Mouse (Mus musculus) NIH3T3 (cell line): ENCODE data around the gene Pla2g5.
A peak's percentile ranks its signal among the peaks of the same experiment; 100 is the strongest.

Experiments
- DNase-seq: peaks from one replicate; pipeline ENCODE4 v3.0.0-alpha.2; 2012; ENCODE audit warnings: low read depth

The Pla2g5 gene

DNA sequence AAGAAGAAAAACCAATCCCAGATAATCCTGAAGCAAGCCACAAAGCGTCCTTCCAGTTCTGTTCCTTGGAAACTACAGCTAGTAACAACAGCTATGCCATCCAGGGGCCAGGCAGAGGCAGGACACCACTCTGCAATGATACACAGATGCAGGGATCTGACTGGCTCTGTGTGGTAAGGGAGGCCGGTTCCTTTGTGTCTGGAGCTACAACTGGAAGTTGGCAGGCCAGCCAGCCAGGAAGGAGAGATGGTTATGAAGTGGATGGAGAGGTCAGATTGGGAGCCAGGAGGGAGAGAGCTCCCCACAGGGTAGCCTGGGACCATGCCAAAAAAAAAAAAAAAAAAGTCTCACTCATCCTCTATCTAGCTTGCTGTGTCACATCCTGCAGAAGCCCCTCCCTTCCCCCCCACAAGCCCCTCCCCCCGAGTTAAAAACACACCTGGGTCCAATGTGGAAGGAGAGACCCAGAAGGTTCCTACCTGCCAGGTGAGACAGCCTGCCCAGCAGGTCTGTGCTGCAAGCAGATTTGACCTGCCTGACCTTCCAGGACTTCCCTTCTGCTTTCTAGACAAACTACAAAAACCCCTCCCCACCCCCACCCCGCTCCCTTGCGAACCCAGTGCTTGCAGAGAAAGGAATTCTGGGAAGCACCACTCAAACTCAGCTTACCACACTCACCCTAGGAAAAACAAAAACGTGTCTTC lies 66.6 kb downstream of the Pla2g5 start:
- DNase-seq, result no peak

DNA sequence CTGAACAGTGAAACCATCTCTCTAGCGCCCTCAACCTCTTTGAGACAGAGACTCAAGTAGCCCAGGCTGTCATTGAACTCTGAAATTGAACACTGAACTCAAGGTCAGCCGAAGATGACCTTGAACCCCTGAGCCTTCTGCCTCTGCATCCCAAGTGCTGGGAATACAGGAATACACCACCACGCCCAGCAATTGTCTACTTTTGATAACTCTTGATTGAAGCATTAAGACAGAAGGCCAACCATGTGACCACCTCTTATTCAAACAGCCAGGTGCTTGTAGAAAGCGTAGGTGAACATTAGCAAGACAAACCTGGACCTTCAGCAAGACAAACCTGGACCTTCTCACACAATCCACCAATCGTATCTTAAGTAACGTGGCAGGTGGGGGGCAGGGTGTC lies 68.9 kb downstream of the Pla2g5 start:
- no peak for DNase-seq

DNA sequence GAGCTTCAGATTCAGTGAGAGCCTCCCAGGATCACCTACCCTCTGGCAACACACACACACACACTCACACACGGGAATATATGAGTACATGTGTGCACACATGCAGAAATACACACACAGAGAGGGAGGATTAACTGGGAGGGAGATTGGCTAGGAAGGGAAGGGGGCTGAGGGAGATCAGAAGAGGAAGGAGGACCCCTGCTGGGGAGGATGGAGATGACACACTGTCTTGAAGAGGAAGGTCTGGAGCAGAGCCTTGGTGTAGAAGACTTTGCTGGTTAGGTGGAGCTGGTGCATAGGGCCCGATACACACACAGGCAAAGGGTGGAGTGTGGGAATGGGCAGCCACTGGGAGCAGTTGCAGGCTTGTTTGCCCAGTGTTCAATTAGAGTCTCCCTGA lies 70.0 kb downstream of the Pla2g5 start:
- peak; percentile 6 for DNase-seq

DNA sequence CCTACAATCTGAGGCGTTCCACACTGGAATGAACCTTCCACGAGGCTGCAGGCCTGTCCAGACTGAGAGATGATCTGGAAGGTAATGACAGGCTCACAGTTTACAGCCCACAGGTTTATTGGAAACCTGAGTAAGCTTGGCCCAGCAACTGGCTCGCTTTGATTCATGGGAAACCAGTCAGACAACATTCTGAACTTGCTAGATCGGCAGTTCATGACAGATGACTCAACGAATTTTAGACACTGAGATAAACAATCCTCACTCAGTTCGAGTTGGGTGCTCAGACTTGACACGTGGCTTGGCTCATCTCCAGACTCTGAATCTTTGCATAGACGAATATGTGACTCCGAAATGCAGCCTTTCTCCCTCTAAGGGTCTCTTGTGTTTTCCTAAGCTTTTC lies 70.7 kb downstream of the Pla2g5 start:
- peak; percentile 70 for DNase-seq

DNA sequence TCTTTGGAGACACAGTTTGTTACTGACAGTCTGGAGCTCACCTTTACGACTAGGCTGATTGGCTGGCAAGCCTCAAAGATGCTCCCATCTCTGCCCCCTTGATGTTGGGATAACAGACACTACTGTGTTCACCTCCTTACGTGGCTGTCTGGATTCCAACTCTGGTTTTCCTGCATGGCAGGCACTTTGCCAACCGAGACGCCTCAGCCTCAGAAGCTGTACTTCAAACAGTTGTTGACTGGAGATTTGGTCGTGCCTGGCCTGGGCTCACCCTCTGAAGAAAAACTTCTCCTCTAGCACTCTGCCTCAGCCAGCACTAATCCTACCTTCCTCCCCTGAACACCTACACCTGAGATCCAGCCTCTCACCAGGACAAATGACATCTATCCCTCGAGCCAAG lies 71.8 kb downstream of the Pla2g5 start:
- no peak for DNase-seq

DNA sequence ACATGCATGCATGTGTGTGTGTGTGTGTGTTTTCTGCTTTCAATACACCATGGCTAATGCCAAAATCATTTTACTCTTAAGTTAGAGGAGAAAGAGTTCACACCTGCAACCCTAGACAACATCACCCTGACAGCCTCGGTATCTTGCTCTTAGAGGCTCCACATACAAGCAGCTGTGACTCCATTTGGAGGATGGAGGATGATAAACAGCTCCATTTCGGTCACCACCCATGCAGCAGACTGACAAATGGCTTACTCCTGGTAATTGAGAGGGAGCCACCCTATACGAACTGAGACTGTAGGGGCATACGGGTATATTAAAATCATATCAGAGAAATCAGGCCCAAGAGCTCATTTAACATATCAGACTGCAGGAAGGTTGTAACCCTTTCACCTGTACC lies 74.9 kb downstream of the Pla2g5 start:
- no peak for DNase-seq

DNA sequence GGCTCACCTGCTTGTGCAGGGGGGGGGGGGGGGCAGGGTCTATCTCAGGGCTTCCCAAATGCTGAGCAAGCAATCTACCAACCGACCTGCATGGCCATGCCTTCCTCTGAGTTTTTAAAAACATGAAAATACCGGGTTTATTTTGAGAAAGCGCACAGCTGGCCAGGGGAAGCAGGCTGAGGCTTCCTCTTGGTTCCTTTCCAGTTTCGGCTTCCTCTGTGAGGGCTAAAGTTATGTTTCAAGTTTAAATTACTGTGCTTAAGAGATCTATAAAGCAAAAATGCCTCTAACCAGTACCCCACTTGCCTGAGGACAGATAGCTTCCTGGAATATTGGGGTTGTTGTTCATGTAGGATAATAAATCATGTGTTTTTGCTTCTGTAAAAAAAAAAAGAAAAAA lies 77.1 kb downstream of the Pla2g5 start:
- DNase-seq, result no peak

DNA sequence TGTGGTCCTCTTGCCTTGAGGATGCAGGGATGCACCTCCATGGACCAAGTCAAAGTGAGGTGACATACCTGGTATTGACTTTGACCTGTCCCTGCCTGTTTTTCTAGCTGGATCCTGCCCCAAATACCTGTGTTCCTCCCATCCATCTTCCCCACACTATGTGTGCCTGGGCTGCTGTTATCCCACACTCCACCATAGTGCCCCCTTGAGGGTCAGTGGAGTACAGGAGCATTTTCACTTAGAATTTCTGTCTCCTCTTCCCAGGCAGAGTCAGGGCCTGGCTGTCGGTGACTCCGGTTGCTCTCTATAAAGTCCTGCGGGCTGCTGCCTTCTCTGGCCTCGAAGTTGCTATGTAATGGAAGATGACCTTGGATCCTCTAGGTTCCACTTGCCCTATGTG lies 77.6 kb downstream of the Pla2g5 start:
- DNase-seq, result no peak

DNA sequence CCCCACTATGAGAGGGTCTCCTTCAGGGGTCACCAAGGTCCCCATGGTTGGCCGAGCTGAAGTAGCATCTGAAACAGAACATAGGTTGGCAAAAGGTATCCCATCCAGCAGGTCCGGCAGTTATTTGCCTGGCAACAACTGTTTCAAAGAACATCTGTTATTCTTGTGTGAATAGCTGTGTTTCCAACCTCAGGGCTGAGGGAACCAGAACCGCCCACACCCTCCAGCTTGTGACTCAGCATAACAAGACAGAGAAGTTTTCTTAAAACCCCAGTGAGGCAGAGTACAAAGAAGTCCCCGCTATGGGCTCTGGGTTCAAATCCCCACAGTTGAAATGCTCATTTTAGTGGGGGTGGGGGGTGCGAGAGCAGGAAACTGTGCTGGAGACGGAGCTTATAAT lies 81.2 kb downstream of the Pla2g5 start:
- no peak for DNase-seq

DNA sequence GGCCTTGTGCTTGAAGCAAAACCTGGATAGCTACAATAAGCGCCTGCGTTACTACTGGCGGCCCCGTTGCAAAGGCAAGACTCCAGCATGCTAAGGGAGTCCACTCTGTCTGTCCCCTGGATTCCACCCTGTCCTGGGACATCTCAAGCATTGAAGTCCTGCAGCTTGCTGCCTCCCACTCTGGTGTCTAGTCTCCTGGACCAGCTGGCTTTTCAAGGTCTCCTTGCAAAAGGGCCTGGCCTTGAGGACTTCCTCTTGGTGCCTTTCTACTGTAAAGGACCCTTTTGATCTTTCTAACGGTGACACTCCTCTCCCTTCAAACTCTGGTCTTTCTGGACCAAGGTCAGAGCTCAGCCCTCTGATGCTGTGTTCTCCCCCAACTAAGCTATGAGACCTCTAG lies 83.0 kb downstream of the Pla2g5 start:
- DNase-seq, result no peak

DNA sequence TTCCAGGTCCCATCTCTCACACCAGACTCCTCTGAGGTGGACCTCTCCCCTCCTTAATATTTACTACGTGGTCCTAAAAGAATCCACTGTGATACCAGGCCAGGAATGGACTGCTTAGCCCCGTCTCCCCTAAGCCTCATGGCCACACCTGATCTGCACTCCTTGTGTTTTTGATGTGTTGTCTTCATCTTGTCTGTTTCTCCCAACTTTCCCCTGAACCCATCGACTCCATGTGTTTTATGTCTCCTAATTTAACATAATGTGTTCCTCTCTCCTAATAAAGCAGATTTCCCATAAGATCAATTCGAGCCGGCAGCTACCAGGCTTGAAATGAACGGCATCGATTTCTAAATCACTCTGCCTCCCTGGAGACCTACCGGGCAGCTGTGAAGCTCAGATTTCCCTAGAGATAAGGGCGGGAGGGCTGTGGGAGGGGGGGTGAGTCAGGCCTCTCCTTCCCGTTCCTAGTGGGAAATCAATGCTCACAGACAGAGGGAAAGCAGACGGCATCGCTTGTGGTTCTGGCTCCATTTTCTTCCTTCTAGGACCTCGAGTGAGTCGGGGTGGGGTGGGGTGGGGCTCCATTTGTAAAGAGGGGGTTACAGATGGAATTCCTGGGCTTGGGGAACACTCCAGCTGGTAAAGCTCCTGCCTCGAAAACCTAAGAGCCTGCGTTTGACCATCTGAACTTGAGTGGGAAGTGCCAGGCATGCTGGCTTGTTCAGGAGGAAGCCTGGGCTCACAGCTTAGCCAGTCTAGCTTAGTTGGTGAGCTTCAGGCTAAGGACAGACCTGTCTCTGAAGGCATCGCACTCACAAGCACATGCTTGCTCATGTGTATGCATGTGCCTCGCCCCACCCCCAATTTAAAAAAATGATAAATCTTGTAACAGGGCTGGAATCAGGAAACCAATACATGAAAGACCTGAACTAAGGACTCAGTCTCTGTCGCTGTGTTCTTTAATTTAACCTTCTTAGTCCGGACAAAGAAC lies 85.6 kb downstream of the Pla2g5 start:
- DNase-seq, result no peak

DNA sequence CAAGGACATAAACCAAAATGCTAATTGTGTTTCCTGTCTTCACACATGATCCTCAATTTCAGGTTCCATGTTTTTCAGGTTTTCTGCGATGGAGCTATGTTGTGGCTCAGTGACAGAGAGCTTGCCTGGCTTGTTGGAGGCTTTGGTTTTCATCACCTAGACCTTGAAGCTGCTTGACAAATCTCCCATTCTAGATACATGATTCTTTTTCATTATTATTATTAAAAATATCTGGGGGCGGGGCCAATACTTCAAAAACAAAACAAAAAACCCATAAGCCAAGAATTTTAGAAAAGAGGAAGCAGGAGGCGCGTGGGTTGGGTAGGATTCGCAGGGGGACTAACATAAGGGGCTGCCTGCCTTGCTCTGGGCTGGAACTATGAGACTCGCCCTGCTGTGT lies 87.8 kb downstream of the Pla2g5 start, which contains the start of gene Pla2g2d:
TSS of gene Pla2g2d (plus strand) at position 301 of the 400 bp plus-strand sequence.
- no peak for DNase-seq

DNA sequence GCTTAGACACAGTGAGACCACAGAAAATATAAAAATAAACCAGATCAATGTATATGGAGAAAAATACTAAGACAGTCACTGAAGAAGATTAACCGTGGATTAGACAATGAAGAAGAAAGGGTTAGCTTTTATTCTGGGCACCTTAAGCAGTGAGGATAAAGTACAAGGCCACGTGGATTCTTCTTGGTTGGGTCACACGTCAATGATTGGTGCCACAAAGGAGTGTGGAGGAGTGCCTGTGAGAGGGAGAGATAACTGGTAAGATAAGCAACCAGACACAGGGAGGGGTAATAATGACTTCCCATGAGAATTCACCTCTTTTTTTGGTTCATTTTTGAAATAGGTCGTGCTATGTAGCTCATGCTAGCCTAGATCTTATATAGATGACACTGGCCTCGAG lies 90.9 kb downstream of the Pla2g5 start:
- no peak for DNase-seq

DNA sequence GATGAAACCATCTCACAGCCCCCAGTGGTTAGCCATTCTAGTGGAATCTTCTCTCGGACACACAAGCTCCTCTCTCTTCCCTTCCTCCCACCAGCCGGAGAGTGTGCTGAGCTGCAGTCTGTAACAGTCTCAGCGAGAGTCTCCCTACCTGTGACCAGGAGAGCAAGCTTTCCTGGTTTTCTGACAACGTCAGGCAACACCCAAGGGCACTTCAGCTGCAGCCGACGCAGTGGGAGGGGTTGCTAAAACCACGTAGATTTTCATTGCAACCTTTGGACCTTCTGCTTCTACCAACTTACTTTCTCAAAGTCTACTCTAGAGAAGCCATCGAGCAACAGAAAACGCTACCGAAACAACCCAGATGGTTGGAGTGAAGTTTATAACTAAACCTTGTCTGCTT lies 91.3 kb downstream of the Pla2g5 start:
- no peak for DNase-seq

DNA sequence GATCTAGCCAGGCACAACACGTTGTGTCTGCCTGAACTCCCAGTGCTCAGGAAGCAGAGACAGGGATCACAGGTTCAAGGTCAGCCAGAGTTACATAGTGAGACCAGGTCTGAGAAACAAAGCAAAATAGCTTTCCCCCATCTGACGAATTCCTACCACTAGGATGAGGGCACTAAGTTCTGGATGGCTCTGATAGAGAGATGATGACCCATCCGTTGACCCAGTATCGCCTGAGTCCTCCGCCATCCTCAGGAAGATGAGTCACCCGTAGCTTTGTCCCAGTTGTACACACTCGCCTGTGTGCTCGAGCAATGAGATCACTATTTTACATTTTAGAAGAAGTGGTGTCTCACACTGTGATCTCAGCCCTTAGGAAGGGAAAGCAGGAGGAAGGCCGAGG lies 101.0 kb downstream of the Pla2g5 start:
- DNase-seq, result no peak

DNA sequence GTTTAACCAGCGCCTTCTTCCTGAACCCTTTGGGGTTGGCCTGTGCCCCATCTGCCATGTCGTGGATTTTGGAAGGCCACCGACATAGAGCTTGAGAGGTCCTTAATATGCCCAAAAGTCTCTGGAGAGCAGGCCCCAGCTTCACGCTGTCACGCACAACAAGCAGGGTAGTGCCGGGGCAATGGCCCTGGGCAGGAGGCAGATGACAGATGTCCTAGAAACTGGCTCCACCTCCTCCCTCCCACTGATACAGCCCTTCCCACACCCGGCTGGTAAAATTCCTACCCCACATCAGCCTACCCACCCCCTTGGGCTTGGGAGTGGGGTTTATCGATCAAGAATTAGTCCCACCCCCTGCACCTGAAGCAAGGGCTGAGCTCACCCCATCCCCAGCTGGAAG lies 105.9 kb downstream of the Pla2g5 start, which contains the start of gene Pla2g2f:
TSS of gene Pla2g2f (minus strand) at position 211 of the 400 bp plus-strand sequence.
- DNase-seq, result no peak

DNA sequence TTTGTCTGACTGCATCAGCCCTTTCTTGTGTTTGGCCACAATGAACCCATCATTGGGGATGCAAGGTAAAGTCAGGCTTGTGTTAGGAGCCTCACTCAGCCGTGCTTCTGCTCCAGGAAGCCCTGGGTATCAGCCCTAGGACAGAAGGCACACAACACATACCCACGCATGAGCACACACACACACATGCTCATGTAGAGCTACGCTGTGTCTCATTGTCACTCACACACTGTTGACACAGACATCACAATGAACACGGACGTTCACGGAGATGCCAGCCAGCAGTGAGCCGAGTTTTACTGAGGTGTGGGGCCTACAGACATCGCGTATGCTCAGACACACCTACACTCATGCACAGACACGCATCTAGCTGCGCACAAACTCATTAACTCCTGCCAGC lies 107.3 kb downstream of the Pla2g5 start:
- no peak for DNase-seq

DNA sequence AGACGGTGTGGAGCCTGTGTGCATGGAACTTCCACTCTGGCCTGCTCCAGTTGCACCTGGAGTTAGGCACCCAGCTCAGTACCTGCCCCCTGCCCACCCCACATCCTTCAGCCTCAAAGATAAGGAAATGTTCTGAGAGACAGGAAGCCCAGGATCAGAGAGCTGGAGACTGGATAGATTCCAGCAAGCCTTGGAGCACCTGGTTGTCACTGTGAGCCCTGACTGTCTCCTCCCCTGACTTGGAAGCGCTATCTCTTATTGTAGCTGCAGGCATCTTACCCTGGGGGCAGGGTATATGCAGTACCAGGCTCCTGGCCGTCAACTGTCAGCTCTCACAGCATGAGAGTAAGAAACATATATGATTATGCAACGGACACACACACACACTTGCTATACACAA lies 107.8 kb downstream of the Pla2g5 start:
- no peak for DNase-seq

DNA sequence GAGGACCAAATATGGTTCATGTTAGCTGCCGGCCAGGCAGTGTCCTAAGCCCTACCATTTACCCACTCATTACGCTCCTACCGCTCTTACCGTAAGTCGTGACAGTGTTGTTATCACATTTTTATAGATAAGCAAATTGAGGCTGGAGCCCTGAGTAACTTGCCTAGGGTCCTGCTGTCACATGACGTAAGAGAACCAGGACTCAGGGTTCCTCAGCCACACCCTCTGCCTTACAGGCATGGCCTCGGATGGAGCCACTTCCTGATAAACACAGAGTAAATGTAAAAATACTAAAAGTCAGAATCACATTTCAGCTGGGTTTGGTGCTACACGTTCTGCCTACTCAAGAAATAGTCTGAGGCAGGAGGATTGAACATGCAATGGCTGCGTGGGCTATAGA lies 108.8 kb downstream of the Pla2g5 start:
- DNase-seq, result no peak

DNA sequence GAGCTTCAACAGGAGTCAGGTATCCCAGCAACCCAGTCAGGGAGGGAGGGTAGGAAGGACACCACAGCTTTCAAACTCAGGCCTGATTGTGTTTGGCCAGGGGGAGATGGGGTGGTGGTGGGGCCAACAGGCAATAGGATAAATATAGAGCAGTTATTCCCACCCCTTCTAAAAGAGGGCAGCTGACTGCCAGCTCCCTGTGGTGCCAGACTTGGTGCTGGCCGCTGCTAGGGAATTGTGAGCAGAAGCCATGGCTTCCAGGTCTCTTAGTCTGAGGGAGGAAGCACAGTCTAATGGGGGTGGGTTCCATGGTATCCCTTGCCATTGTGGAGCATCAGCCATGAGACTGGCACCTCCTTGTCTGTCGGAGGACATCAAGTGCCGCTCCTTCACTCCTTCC lies 109.7 kb downstream of the Pla2g5 start:
- DNase-seq, result no peak

DNA sequence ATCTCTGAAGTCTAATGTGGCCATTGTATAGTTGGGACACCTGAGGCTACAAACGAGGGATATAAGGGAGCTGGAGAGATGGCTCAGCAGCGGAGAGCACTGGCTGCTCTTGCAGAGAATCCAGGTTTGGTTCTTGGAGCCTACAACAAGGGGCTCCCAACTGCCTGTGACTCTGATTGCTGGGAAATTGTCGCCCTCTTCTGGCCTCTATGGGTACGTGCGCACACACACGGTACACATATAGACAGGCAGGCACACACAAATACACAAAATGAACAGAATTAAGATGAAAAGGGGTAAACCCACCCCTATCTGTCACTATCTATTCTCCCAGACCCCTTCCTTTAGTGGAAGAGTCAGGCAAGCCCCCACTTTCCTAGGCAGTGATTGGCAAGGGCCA lies 110.7 kb downstream of the Pla2g5 start:
- no peak for DNase-seq
